Mouse (Mus musculus) thymus, adult 18-20 months (tissue): Measurements from ENCODE around the gene Ggcx.

Source experiments
- DNase-seq, 2 experiments: peaks; one replicate each; pipeline ENCODE4 v3.0.0; 2022; ENCODE audit warnings: mixed read lengths in 2 of 2

The Ggcx gene

GRCm38 (mm10) chr6:72388266-72388665 is 25.8 kb upstream of the Ggcx start:
- DNase-seq = no peak

GRCm38 (mm10) chr6:72388791-72389329 is 25.2 kb upstream of the Ggcx start:
- DNase-seq = no peak

- DNase-seq = no peak
Observed at GRCm38 (mm10) chr6:72389471-72389940, 24.6 kb upstream of the Ggcx start.

- DNase-seq = peak; percentile 50 to 59
Observed at GRCm38 (mm10) chr6:72389941-72390771, 24.0 kb upstream of the Ggcx start, which contains the start of gene Vamp8. Gene Vamp8 (minus strand): TSS chr6:72390703.

GRCm38 (mm10) chr6:72390795-72391521 is 23.1 kb upstream of the Ggcx start:
- no peak for DNase-seq

GRCm38 (mm10) chr6:72392341-72392740 is 21.8 kb upstream of the Ggcx start:
- no peak for DNase-seq

- DNase-seq = no peak
Observed at GRCm38 (mm10) chr6:72396837-72397251, 17.3 kb upstream of the Ggcx start.

- no peak for DNase-seq
Observed at GRCm38 (mm10) chr6:72399967-72400366, 14.1 kb upstream of the Ggcx start.

GRCm38 (mm10) chr6:72401875-72402274 is 12.2 kb upstream of the Ggcx start:
- peak; percentile 35 to 44 for DNase-seq

GRCm38 (mm10) chr6:72405356-72405755 is 8.8 kb upstream of the Ggcx start:
- DNase-seq = no peak

GRCm38 (mm10) chr6:72407119-72407518 is 7.0 kb upstream of the Ggcx start:
- peak; percentile 52 to 61 for DNase-seq

- DNase-seq = no peak
Observed at GRCm38 (mm10) chr6:72409567-72409966, 4.5 kb upstream of the Ggcx start.

- DNase-seq = no peak
Observed at GRCm38 (mm10) chr6:72410003-72410402, 4.1 kb upstream of the Ggcx start.

GRCm38 (mm10) chr6:72410518-72410917 is 3.6 kb upstream of the Ggcx start:
- no peak for DNase-seq

GRCm38 (mm10) chr6:72415181-72415580 is 1.1 kb downstream of the Ggcx start:
- no peak for DNase-seq

- DNase-seq = no peak
Observed at GRCm38 (mm10) chr6:72415964-72416772, 2.1 kb downstream of the Ggcx start.

- DNase-seq = no peak
Observed at GRCm38 (mm10) chr6:72418279-72418678, 4.2 kb downstream of the Ggcx start.

- DNase-seq = no peak
Observed at GRCm38 (mm10) chr6:72419806-72420205, 5.7 kb downstream of the Ggcx start.

- no peak for DNase-seq
Observed at GRCm38 (mm10) chr6:72420901-72421300, 6.8 kb downstream of the Ggcx start.

- no peak for DNase-seq
Observed at GRCm38 (mm10) chr6:72425646-72426045, 11.5 kb downstream of the Ggcx start.

GRCm38 (mm10) chr6:72428036-72428435 is 13.9 kb downstream of the Ggcx start:
- DNase-seq = peak; percentile 40 to 45

- no peak for DNase-seq
Observed at GRCm38 (mm10) chr6:72429061-72429842, 15.1 kb downstream of the Ggcx start.
